Mouse (Mus musculus) kidney, postnatal 36 days (tissue): ENCODE measurements at regions not wholly inside any gene's neighbourhood (a gene's known extent, or its start where the extent isn't known, plus 50 kb on each side); places are given as distances from the start of the nearest gene placed in this dataset.

ENCODE experiments used
- DNase-seq, 2 experiments: peaks; one replicate each; pipeline ENCODE4 v3.0.0; 2021 to 2022; ENCODE audit warnings: mixed read lengths in 2 of 2

DNA sequence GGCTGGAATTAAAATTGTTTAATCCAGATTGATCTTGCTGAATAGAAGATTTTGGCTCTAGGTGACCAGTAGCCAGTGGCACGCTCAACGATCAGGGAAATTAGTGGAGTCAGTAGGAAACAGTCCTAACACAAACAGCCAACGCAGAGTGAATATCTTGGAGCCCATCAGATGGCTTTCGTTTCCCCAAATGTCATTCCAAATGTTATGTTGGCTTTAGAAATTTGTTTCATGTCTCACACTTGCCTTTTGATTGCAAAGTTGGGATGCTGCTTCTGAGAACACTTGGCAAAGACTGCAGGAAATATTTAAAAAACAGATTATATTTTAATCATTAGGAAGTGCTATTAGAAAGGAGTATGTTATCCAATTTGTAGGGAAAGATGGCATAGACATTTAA is 650.7 kb upstream of the Cntnap5a start:
- no peak for DNase-seq

DNA sequence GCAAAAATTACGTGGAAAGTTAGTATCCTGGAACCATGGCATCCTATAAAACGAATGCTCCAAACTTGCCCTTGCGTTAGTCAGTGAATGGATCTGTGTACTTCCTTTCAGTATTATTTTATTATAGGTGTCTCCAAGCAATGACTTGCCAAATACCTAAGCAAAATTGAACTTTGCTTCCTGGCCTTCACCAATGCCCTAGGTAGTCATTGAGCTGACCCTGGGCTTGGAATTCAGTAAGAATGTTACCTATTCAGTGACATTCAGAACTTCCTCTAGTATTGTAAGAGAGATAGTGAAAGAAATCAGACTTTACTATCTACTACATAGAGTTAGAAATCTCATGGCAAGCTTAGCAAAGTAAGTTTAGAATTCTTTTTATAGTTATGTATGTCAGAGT is 642.9 kb upstream of the Cntnap5a start:
- peak; percentile 2 to 25 for DNase-seq

DNA sequence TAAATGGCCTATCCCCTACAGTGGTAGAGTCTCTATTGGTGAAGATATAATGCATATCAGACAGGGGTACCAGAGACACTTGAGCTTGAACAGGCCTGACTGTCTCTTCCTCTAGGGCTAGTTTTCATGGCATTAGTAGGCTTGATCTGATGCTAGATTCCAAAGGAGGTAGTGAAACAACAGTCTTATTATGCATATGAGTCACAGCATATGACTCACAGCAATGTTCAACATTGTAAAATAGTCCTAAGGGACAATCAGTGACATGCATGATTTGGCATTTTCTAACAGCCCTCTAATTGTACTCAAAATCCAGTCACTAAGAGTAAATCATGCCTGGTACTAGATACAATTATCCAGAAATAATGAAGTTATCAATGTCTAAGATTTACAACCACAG is 626.1 kb upstream of the Cntnap5a start:
- DNase-seq = no peak
